Comparison of ENCODE assay signal across 19 mouse cellular contexts in genomic region chr14:40514679-40515078, GRCm38 (mm10).
"Had no signal": no experiment of that assay in that cellular context is flagged by ENCODE, and none has a peak within 500 bp of the region (broad histone marks: within the 10 kb centered on the region; RNA-seq: fewer than 3 reads in every experiment).

No protein-coding gene starts in this region.

- H3K9ac ChIP-seq: limb, embryonic 12.5 days; liver, embryonic 13.5 days; liver, postnatal 0 days; lung, embryonic 15.5 days; midbrain, embryonic 15.5 days had no signal

- H3K27ac ChIP-seq: kidney, postnatal 0 days; limb, embryonic 12.5 days; liver, embryonic 13.5 days; lung, embryonic 15.5 days; macrophage; midbrain, embryonic 15.5 days; stomach, postnatal 0 days had no signal

- H3K9me3 ChIP-seq: limb, embryonic 12.5 days; liver, embryonic 13.5 days; lung, embryonic 15.5 days; midbrain, embryonic 15.5 days had no signal

- H3K36me3 ChIP-seq: limb, embryonic 12.5 days; liver, embryonic 13.5 days; lung, embryonic 15.5 days; midbrain, embryonic 15.5 days had no signal

- H3K27me3 ChIP-seq: limb, embryonic 12.5 days; liver, embryonic 13.5 days; lung, embryonic 15.5 days; megakaryocyte, embryonic 14.5 days; midbrain, embryonic 15.5 days had no signal

- DNase-seq: kidney, adult 11 months; kidney, adult 9 months; kidney, postnatal 36 days; layer of hippocampus, adult 9-11 months; layer of hippocampus, postnatal 36 days; liver; liver, embryonic 13.5 days; liver, postnatal 0 days; lung, postnatal 14 days; thymus, postnatal 14 days had no signal

- H3K4me2 ChIP-seq: limb, embryonic 12.5 days; liver, embryonic 13.5 days; lung, embryonic 15.5 days; midbrain, embryonic 11.5 days; midbrain, embryonic 15.5 days had no signal

- ATAC-seq: liver, postnatal 0 days; midbrain, embryonic 15.5 days had no signal

- H3K4me1 ChIP-seq: limb, embryonic 12.5 days; liver, embryonic 13.5 days; lung, embryonic 15.5 days; megakaryocyte, embryonic 14.5 days; midbrain, embryonic 15.5 days had no signal

- H3K4me3 ChIP-seq: limb, embryonic 12.5 days; liver, embryonic 13.5 days; lung, embryonic 15.5 days; megakaryocyte, embryonic 14.5 days; midbrain, embryonic 15.5 days; myocyte had no signal
